Mouse (Mus musculus): ENCODE measurements around the gene Map2k4.

Map2k4 gene

GRCm38 (mm10) chr11:65788154-65788553 lies at the start of gene Map2k4:
Gene Map2k4 (minus strand): TSS chr11:65788297.
- peak; percentile 86 to 89 for DNase-seq (ENCODE audit: low spot score in 2 of 2)

- no peak for DNase-seq (ENCODE audit: low spot score in 2 of 2)
These were observed 36.5 kb upstream of the Map2k4 start for GRCm38 (mm10) chr11:65824556-65824955.

- peak; percentile 40 to 50 for DNase-seq (ENCODE audit: low spot score in 2 of 2)
These were observed 32.8 kb upstream of the Map2k4 start for GRCm38 (mm10) chr11:65820877-65821276.

- DNase-seq (ENCODE audit: low spot score in 2 of 2): no peak
These were observed 32.2 kb upstream of the Map2k4 start for GRCm38 (mm10) chr11:65820280-65820679.

GRCm38 (mm10) chr11:65818193-65818592 lies 30.1 kb upstream of the Map2k4 start:
- DNase-seq (ENCODE audit: low spot score in 2 of 2): no peak

- no peak for DNase-seq (ENCODE audit: low spot score in 2 of 2)
These were observed 28.1 kb upstream of the Map2k4 start for GRCm38 (mm10) chr11:65816237-65816636.

GRCm38 (mm10) chr11:65814381-65814780 lies 26.3 kb upstream of the Map2k4 start:
- DNase-seq (ENCODE audit: low spot score in 2 of 2): no peak

GRCm38 (mm10) chr11:65812088-65812487 lies 24.0 kb upstream of the Map2k4 start:
- DNase-seq (ENCODE audit: low spot score in 2 of 2): no peak

GRCm38 (mm10) chr11:65807601-65808000 lies 19.5 kb upstream of the Map2k4 start:
- no peak for DNase-seq (ENCODE audit: low spot score in 2 of 2)

GRCm38 (mm10) chr11:65806909-65807504 lies 18.9 kb upstream of the Map2k4 start, which contains the start of gene Zkscan6:
Gene Zkscan6 (plus strand): TSS chr11:65807175.
- peak; percentile 80 to 86 for DNase-seq (ENCODE audit: low spot score in 2 of 2)

- DNase-seq (ENCODE audit: low spot score in 2 of 2): peak in 1 of 2 experiments; percentile 18
These were observed 18.3 kb upstream of the Map2k4 start for GRCm38 (mm10) chr11:65806321-65806904.

GRCm38 (mm10) chr11:65801899-65802298 lies 13.8 kb upstream of the Map2k4 start:
- DNase-seq (ENCODE audit: low spot score in 2 of 2): peak; percentile 73 to 82

- no peak for DNase-seq (ENCODE audit: low spot score in 2 of 2)
These were observed 7.8 kb upstream of the Map2k4 start for GRCm38 (mm10) chr11:65795896-65796295.

GRCm38 (mm10) chr11:65794428-65795219 lies 6.5 kb upstream of the Map2k4 start:
- DNase-seq (ENCODE audit: low spot score in 2 of 2): no peak

- no peak for DNase-seq (ENCODE audit: low spot score in 2 of 2)
These were observed 511 bp downstream of the Map2k4 start for GRCm38 (mm10) chr11:65787421-65788151.

GRCm38 (mm10) chr11:65786160-65786559 lies 1.9 kb downstream of the Map2k4 start:
- no peak for DNase-seq (ENCODE audit: low spot score in 2 of 2)

- DNase-seq (ENCODE audit: low spot score in 2 of 2): no peak
These were observed 6.5 kb downstream of the Map2k4 start for GRCm38 (mm10) chr11:65781596-65781995.

- no peak for DNase-seq (ENCODE audit: low spot score in 2 of 2)
These were observed 8.5 kb downstream of the Map2k4 start for GRCm38 (mm10) chr11:65779578-65779977.

GRCm38 (mm10) chr11:65779066-65779465 lies 9.0 kb downstream of the Map2k4 start:
- DNase-seq (ENCODE audit: low spot score in 2 of 2): no peak

- DNase-seq (ENCODE audit: low spot score in 2 of 2): no peak
These were observed 10.3 kb downstream of the Map2k4 start for GRCm38 (mm10) chr11:65777810-65778209.

GRCm38 (mm10) chr11:65776906-65777611 lies 11.0 kb downstream of the Map2k4 start:
- DNase-seq (ENCODE audit: low spot score in 2 of 2): no peak

All from right cerebral cortex, postnatal 36 days (tissue).